Mouse (Mus musculus): ENCODE results near the gene Gap43. TPM values are rescaled to one million over a fixed set of nuclear protein-coding genes. Genes with fewer than 3 reads are reported as not detected.
"Not testable (repeated sequence)": the region's sequence is repeated elsewhere in the genome, so short reads cannot be mapped to it uniquely, and the experiment has no call there.

Gap43 gene
- polyA plus RNA-seq, 1 experiment, result 1.6 TPM

DNA sequence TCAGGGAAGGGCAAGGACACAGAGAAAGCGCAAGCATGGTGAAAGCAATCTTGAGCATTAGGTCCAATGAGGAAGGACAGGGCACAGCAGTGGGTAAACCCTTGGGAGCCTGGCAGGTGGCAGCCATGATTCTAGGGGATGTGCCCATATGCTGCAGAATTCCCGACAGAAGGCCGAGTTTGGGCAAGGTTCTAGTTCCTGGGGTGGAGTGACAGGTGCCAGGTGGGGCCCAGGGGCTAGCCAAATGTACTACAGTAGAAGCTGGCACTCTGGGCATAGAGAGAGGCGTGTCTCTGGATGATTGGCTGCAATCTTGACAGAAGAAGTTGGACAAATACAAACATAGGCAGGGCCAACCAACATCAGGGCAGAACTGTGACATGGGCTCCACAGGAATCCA lies 19.6 kb upstream of the Gap43 start:
- TF ChIP-seq TCF3 (IDR thresholded peaks at IDR 0.05; ENCODE audit: insufficient read length, low read depth), result no peak
- TF ChIP-seq MYOD1 (IDR thresholded peaks at IDR 0.05; ENCODE audit: control insufficient read depth in 1 of 3, insufficient read length in 2 of 3, low read depth in 2 of 3), result no peak

DNA sequence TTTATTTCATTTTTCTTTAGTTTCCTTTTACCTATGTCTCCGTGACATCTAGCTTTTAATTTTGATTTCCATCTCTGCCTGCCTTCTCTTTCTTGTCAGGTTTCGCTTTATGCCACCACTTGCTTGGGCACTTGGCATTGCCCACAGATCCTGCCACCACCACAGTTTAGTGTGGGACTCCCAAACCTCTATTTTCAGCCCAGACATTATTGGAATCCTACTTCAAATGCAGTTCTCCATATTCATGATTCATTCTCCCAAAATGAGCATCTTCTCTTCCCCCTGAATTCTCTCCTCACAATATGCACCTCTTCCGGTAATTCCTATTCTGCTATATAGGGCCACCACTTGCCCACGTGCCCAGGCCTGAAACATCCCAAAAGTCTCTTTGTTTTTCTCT lies 17.6 kb upstream of the Gap43 start:
- H3ac ChIP-seq (ENCODE audit: control insufficient read depth, insufficient read length), result no peak overlapping the region
- H3K27me3 ChIP-seq (ENCODE audit: control insufficient read depth, insufficient read depth, insufficient read length), result no peaks in the 10 kb centered on the region
- H3K79me2 ChIP-seq (ENCODE audit: control insufficient read depth, insufficient read depth), result no peaks in the 10 kb centered on the region
- H3K4me2 ChIP-seq (ENCODE audit: low read depth), result no peak overlapping the region
- no peak overlapping the region for H3K4me3 ChIP-seq
- TF ChIP-seq MYOD1 (IDR thresholded peaks at IDR 0.05; ENCODE audit: control insufficient read depth in 1 of 3, insufficient read length in 2 of 3, low read depth in 2 of 3) (no peak), E2F4 (IDR thresholded peaks at IDR 0.05; ENCODE audit: insufficient read depth) (no peak), REST (IDR thresholded peaks at IDR 0.05; ENCODE audit: insufficient read depth, insufficient read length) (no peak), POLR2AphosphoS2 (IDR thresholded peaks at IDR 0.05; ENCODE audit: insufficient read length, low read depth) (no peak), TCF3 (IDR thresholded peaks at IDR 0.05; ENCODE audit: insufficient read length, low read depth) (no peak), SRF (IDR thresholded peaks at IDR 0.05; ENCODE audit: control insufficient read depth, insufficient read length, low read depth) (no peak), POLR2A (IDR thresholded peaks at IDR 0.05; ENCODE audit: insufficient read length, low read depth) (no peak), MYOG (IDR thresholded peaks at IDR 0.05; ENCODE audit: control insufficient read depth in 1 of 3, insufficient read depth in 1 of 3, insufficient read length in 2 of 3, low read depth in 2 of 3) (no peak), CEBPB (IDR thresholded peaks at IDR 0.05; ENCODE audit: insufficient read depth, poor library complexity, severe bottlenecking) (no peak)
- H3K36me3 ChIP-seq (ENCODE audit: control insufficient read depth, insufficient read depth), result no peaks in the 10 kb centered on the region

More for the DNA sequence above, 19.6 kb upstream of the Gap43 start:
- Histone ChIP-seq H3K4me2 (ENCODE audit: low read depth) (no peak overlapping the region), H3K79me2 (ENCODE audit: control insufficient read depth, insufficient read depth) (no peaks in the 10 kb centered on the region), H3K36me3 (ENCODE audit: control insufficient read depth, insufficient read depth) (no peaks in the 10 kb centered on the region), H3ac (ENCODE audit: control insufficient read depth, insufficient read length) (no peak overlapping the region), H3K4me3 (no peak overlapping the region), H3K27me3 (ENCODE audit: control insufficient read depth, insufficient read depth, insufficient read length) (no peaks in the 10 kb centered on the region)

DNA sequence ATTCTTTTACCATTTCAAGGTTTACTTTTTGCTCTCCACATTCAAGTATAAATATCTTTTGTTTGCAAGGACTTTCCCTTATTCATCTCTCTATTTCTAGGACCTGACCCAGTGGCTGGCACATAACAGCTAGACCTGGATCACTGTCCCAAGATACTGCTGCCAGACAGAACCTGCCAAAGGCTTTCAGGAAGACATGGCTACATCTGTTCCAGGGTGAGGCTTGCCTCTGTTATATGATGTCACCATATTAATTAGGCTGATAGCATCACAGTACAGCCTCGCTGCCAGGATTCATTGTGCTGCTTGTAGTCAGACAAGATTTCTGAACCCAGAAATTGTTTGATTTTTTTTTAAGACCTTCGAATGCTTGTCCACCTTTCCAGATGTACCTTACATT lies 9.6 kb upstream of the Gap43 start:
- TF ChIP-seq POLR2AphosphoS2 (IDR thresholded peaks at IDR 0.05; ENCODE audit: insufficient read length, low read depth) (no peak), MYOG (IDR thresholded peaks at IDR 0.05; ENCODE audit: control insufficient read depth in 1 of 3, insufficient read depth in 1 of 3, insufficient read length in 2 of 3, low read depth in 2 of 3) (no peak), USF1 (IDR thresholded peaks at IDR 0.05; ENCODE audit: low read depth) (no peak), POLR2A (IDR thresholded peaks at IDR 0.05; ENCODE audit: insufficient read length, low read depth) (no peak), E2F4 (IDR thresholded peaks at IDR 0.05; ENCODE audit: insufficient read depth) (no peak), REST (IDR thresholded peaks at IDR 0.05; ENCODE audit: insufficient read depth, insufficient read length) (no peak), MAX (IDR thresholded peaks at IDR 0.05; ENCODE audit: low read depth) (no peak), CEBPB (IDR thresholded peaks at IDR 0.05; ENCODE audit: insufficient read depth, poor library complexity, severe bottlenecking) (no peak), MYOD1 (IDR thresholded peaks at IDR 0.05; ENCODE audit: control insufficient read depth in 1 of 3, insufficient read length in 2 of 3, low read depth in 2 of 3) (no peak), TCF12 (IDR thresholded peaks at IDR 0.05; ENCODE audit: insufficient read depth, poor library complexity, severe bottlenecking) (no peak), TCF3 (IDR thresholded peaks at IDR 0.05; ENCODE audit: insufficient read length, low read depth) (no peak), SRF (IDR thresholded peaks at IDR 0.05; ENCODE audit: control insufficient read depth, insufficient read length, low read depth) (no peak)
- Histone ChIP-seq H3K4me2 (ENCODE audit: low read depth) (no peak overlapping the region), H3K4me3 (no peak overlapping the region), H3ac (ENCODE audit: control insufficient read depth, insufficient read length) (no peak overlapping the region), H3K36me3 (ENCODE audit: control insufficient read depth, insufficient read depth) (no peaks in the 10 kb centered on the region), H3K79me2 (ENCODE audit: control insufficient read depth, insufficient read depth) (no peaks in the 10 kb centered on the region), H3K27me3 (ENCODE audit: control insufficient read depth, insufficient read depth, insufficient read length) (no peaks in the 10 kb centered on the region)

DNA sequence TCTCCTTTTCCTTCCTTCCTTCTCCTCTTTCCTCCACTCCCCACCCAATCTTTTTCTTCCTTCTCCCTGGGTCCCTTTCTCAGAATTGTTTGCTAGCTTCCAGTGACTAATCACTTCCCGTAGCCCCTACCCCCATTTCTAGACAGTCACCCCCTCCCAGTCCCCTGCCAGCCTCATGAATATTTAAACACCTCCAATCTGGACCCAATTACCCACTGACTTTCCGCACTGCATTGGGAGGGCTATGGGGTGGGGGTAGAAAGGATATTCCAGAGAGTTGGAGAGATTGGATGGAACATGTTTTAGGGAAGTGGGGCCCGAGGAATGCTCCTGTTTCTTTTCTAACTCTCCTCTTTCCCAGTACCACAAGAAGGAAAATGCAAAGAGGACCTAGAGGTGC lies 414 bp upstream of the Gap43 start:
- not testable (repeated sequence) for H3ac ChIP-seq (ENCODE audit: control insufficient read depth, insufficient read length); H3K79me2 ChIP-seq (ENCODE audit: control insufficient read depth, insufficient read depth); H3K4me3 ChIP-seq; H3K27me3 ChIP-seq (ENCODE audit: control insufficient read depth, insufficient read depth, insufficient read length); H3K4me2 ChIP-seq (ENCODE audit: low read depth); H3K36me3 ChIP-seq (ENCODE audit: control insufficient read depth, insufficient read depth)

DNA sequence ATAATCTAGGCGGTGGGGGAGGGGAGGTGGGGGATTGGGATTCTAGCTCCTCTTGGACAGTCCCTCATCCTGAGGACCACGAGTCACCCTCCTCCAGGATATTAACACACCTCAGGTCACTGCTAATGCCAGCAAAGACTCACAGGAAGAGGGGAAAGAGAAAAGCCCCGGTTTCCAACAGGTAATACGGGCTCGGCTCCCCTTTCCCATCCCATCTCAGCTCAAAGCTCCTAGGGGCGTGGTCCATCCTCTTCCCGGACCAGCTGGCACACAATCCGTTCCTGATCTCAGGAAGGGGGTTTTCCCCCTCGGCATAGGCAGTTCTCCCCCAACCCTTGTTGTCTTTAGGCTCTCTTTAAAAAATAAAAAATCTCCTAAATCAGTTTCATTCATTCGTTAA lies 939 bp downstream of the Gap43 start:
- H3K79me2 ChIP-seq (ENCODE audit: control insufficient read depth, insufficient read depth), result no peaks in the 10 kb centered on the region
- no peak overlapping the region for H3ac ChIP-seq (ENCODE audit: control insufficient read depth, insufficient read length)
- no peaks in the 10 kb centered on the region for H3K36me3 ChIP-seq (ENCODE audit: control insufficient read depth, insufficient read depth)
- H3K4me3 ChIP-seq, result peak overlapping the region; percentile 15
- H3K4me2 ChIP-seq (ENCODE audit: low read depth), result peak overlapping the region; percentile 76
- H3K27me3 ChIP-seq (ENCODE audit: control insufficient read depth, insufficient read depth, insufficient read length), result no peaks in the 10 kb centered on the region
- TF ChIP-seq E2F4 (IDR thresholded peaks at IDR 0.05; ENCODE audit: insufficient read depth) (no peak), MAX (IDR thresholded peaks at IDR 0.05; ENCODE audit: low read depth) (no peak), POLR2AphosphoS2 (IDR thresholded peaks at IDR 0.05; ENCODE audit: insufficient read length, low read depth) (no peak), TCF3 (IDR thresholded peaks at IDR 0.05; ENCODE audit: insufficient read length, low read depth) (no peak), USF1 (IDR thresholded peaks at IDR 0.05; ENCODE audit: low read depth) (no peak), MYOD1 (IDR thresholded peaks at IDR 0.05; ENCODE audit: control insufficient read depth in 1 of 3, insufficient read length in 2 of 3, low read depth in 2 of 3) (no peak), POLR2A (IDR thresholded peaks at IDR 0.05; ENCODE audit: insufficient read length, low read depth) (no peak), TCF12 (IDR thresholded peaks at IDR 0.05; ENCODE audit: insufficient read depth, poor library complexity, severe bottlenecking) (no peak), CEBPB (IDR thresholded peaks at IDR 0.05; ENCODE audit: insufficient read depth, poor library complexity, severe bottlenecking) (no peak), MYOG (IDR thresholded peaks at IDR 0.05; ENCODE audit: control insufficient read depth in 1 of 3, insufficient read depth in 1 of 3, insufficient read length in 2 of 3, low read depth in 2 of 3) (no peak), SRF (IDR thresholded peaks at IDR 0.05; ENCODE audit: control insufficient read depth, insufficient read length, low read depth) (no peak), REST (IDR thresholded peaks at IDR 0.05; ENCODE audit: insufficient read depth, insufficient read length) (no peak)
